Mouse (Mus musculus): ENCODE results near the gene Gngt2.
A peak's percentile ranks its signal among the peaks of the same experiment; 100 is the strongest.
"Not testable (repeated sequence)": the region's sequence is repeated elsewhere in the genome, so short reads cannot be mapped to it uniquely, and the experiment has no call there.

Gngt2 gene

DNA sequence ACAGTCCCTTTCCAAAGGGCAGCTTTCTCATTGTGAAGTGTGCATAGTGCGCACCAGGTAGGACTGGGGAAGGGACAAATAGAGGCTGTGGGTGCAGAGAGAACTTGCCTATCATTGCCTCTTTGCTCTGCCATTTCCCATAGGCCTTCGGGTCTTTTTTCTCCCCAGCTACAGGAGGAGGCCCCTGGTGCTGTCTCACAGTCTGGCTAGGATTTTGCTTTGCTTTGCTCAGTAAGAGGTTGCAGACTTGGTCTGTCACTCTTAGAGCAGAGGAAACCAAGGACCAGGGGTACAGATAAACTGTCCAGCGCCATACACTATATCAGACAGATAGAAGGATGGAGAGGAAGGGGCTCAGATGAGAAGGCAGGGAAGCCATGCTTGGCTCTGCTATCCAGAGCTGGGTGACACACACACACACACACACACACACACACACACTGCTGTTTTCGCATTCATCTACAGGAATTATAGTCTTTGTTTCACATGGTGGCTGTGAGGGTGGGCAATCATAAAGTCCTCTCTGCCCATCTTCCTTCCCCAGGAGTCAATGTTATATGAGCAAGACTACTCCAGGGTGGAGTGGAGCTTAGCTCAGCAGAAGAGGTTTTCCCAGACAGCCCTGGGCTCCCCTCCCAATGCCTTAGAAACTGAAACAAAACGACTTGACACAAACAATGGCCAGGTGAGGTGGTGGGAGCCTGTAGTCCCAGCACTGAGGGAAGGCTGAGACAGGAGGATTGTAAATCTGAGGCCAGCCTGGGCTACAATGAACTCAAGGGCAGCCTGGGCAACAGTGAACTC is 3.9 kb downstream of the Gngt2 start:
- no peak for DNase-seq (ENCODE audit: low spot score in 2 of 2)

DNA sequence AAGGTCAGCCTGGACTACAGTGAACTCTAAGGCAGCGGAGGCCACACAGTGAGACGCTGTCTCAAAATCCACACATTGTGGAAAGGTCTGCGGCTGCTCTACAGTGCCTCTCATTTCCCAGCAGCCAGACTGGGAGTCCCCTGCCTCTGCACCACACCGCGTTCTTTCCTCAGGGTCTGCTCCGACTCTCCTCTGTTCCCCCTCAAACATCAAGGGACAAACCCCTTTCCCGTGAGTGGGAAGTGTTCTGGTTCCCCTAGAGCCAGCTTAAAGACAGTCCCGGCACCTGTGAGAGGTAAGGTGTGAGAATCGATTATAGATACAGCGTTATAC is 4.4 kb downstream of the Gngt2 start:
- no peak for DNase-seq (ENCODE audit: low spot score in 2 of 2)

DNA sequence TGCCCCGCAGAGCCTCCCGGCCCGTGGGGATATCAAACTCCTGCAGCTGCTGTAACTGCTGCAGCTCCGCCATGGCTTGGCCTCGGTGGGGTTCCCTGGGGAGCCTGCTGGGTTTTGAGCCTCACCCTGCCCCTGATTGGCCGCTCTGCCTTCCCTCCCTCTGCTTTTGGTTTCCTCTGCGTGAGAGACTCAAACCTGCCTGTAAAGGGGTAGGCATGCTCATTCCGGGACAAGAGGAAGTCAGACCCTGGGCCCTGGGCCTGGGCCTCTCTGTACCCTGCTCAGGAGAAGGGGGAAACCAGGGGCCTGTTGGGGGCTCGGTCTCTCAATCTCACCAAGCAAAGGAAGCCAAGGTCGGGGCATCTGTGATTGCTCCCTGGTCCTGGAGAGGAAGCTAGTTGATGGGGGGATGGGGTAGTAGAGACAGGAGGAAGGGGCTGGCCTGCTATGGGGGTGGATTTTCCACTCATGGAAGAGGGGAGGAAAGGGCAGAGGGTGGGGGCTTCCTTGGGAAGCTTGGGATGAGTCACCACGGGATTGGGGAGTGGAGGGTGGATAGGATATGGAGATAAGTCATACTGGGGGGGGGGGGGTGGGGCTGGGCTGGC is 5.2 kb downstream of the Gngt2 start, which contains the start of gene Abi3:
Gene Abi3 (minus strand): TSS at position 403 of the 608 bp plus-strand sequence.
- peak; percentile 61 to 81 for DNase-seq (ENCODE audit: low spot score in 2 of 2)

DNA sequence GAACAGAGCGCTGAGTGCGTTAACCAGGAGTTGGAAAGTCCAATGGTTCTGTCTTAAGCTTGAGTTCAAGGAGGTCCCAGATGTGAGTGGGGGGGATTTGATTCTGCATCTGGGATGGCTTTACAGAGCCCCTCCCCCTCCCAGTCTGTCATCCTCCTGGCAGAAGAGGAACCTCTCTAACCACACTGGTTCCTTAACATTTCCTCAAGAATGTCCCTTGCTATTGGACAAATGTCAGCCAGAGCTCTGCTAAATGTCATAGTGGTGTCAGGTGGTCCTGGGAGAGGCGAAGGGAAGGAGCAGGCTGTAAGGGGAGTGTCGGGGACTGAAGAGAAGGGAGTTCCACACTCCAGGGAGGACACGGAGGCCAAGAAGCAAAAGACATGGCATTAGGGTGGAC is 5.9 kb downstream of the Gngt2 start:
- DNase-seq (ENCODE audit: low spot score in 2 of 2): no peak

DNA sequence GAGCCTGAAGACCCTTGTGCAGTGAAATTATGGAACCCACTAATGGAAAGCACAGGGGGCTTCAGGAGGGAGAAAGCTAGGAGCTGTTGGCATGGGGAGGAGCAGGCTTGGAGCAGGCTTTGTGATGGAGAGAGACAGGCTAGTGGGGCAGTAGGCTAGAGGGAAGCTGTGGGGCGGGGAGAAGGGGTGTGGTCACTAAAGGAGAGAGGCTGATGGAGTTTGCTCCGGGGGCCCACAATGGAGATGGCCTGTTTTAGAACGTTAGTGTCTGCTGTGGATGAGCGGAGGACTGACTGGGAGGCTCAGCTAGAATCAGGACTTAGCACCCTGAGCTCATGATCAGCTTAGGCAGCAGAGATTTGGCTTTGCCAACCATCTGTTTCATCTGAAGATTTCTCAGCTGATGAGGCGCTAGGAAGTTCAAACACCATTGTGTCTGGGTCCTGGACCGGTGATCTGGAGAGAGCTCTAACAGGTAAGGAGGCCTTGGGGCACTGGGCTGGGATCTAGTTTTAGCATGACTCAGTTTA is 6.5 kb downstream of the Gngt2 start:
- peak in 1 of 2 experiments; percentile 30 for DNase-seq (ENCODE audit: low spot score in 2 of 2)

DNA sequence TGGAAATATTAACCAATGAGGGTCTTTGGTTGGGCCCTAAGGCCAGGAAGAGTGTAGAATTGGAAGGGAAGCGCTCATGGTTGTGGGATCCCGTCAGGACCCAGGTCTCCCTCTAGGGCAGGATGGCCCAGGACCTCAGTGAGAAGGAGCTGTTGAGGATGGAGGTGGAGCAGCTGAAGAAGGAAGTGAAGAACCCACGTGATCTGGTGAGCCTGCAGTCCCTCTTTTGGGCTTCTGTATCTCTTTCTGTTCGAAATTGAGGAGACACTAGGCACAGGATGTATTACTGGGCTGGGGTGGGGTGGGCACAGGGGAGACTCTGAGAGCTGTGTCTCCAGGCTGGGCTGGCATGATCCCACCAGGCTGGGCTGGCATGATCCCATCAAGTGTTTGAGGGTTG is 7.9 kb downstream of the Gngt2 start:
- DNase-seq (ENCODE audit: low spot score in 2 of 2): no peak

DNA sequence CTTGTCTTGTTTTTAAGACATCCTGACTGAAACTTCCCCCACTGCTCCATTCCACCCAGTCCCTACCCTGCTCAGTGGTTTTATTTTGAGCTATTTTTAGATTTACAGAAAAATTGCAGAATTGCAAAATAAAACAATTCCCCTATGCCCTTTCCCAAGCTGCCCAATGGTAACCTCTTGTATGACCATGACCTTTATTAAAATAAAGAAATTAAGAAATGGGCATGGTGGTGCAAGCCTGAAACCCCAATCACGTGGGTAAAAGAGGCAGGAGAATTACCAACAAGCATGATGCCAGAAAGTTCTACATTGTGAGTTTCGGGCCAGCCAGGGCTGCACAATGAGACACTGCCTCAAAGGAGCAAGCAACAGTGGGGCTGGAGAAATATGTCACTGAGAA is 13.9 kb downstream of the Gngt2 start:
- DNase-seq (ENCODE audit: low spot score in 2 of 2): no peak

DNA sequence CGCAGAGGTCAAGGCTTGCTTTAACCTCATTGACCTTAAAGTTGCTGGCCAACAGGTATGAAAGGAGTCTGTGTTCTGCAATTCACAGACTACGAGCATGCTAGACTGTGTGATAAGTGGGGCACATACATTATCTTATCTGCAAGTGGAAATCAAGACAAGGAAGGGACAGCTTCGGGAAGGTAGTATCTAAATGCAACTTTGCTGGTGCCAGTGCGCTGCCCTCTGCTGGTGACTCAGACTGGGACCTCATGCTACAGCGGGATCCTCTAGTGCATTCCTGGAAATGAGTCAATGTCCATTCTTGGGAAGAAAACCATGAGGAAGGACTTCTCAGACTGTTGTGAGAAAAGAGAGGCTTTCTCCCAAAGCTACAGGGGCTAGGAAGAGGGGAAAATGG is 16.7 kb downstream of the Gngt2 start:
- DNase-seq (ENCODE audit: low spot score in 2 of 2): peak in 1 of 2 experiments; percentile 78

DNA sequence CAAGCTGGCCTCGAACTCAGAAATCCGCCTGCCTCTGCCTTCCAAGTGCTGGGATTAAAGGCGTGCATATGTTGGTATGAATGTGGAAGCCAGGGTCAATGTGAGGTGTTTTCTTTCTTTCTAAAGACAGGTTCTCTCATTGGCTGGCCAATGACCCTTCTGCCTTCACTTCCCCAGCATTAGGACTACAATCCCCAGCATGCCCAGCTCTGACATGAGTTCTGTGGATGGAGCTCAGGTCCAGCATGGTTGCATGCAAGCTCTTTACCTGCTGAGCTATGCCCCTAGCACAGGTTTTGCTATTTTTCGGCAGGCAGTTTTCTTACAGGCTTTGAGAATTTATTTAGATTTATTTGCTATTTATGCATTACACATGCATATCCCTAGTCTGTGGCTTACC is 20.3 kb downstream of the Gngt2 start:
- peak in 1 of 2 experiments; percentile 49 for DNase-seq (ENCODE audit: low spot score in 2 of 2)

DNA sequence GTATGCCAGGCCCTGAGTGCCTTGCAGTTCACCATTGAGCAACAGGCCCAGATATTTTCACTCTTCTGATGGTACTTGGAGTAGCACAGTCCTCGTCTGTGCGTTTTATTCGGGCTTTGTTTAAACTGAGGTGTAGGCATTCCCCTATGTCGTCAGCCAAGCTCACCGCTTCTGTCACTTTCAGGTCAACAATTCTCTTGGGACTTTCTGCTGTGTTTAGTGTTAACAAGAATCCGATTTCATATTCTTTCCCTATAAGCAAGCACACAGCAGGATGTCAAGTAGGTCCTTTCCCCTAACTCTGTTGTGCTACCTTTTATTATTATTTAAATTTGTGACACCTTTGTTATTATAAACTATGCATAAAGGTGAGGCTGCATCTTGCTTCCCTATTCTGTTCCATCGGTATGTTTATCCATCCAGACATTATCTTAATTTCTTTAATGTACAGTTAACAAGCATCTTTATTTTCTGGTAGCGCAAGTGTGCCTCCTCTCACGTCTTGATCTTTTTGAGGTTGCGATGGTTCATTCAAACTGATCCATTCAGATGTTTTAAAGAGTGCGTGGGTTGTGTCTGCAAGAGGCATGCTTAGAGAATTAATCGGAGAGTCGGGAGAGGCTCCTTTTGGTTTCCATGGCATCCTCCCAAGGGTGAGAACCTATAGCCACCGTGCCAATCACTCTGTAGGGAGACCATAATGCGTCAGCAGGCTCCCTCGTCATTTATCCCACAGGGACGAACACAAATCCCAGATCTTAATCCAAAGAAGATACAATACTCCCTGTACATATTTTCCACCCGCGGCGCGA is 20.9 kb downstream of the Gngt2 start:
- DNase-seq (ENCODE audit: low spot score in 2 of 2): no peak

DNA sequence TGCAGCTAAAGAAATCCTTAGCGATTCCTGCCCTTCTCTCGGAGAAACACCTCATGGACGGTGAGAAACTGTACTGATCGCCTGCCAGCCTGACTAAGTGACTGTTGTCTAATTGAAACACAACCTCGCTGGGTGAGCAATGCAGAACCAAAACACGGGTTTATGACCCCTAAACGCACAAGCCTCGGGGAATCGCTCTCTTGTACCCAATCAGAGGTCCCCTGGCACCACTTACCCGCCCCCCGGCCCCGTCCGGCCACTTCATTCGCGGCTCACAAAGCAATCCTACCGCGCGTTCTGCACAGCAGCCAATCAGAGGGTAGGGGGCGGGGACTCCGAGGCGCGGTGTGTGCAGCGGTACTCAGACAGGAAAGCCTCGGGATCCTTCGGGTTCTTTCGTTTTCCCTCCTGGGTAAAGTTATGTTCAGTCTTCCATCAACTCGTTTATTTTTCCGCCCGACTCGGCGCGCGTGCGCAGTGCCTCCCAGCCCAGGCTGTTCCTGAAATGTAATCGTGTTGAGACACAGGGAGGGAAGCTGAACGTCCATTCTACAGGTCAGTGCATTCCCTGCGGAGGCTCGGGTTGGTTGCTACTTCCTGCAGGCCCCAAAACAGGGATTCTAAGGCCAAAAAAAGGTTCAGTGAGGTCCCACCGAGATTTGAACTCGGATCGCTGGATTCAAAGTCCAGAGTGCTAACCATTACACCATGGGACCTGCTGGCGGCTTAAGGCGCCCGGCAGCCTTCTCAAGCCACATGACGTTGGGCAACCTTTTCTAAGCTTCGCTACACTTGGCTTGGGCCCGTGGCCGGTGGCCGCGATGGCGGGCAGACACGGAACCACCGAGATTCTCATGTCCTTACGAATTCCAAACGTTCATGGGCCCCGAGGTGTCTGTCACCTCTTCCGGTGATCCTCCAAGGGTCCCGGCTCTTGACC is 21.8 kb downstream of the Gngt2 start:
- DNase-seq (ENCODE audit: low spot score in 2 of 2): peak; percentile 95 to 98

DNA sequence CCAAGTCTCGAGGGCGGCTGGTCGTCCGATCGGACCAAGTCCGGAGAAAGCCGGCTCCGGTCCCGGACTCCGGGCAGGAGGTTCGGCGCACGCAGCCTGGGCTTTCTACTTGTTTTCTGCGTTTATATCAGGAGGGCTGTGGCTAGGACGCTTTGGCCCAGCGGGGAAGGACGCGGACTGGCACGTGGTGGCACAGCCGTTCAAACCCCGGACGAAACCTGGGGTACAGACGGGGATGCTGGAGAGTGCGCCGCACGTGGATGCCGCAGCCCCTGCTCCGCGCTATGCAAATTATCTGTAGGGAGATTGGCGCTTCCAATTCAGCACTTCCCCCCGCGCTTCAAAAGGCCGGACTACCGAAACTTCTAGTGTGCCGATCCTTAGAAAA is 22.4 kb downstream of the Gngt2 start:
- DNase-seq (ENCODE audit: low spot score in 2 of 2): peak in 1 of 2 experiments; percentile 72

DNA sequence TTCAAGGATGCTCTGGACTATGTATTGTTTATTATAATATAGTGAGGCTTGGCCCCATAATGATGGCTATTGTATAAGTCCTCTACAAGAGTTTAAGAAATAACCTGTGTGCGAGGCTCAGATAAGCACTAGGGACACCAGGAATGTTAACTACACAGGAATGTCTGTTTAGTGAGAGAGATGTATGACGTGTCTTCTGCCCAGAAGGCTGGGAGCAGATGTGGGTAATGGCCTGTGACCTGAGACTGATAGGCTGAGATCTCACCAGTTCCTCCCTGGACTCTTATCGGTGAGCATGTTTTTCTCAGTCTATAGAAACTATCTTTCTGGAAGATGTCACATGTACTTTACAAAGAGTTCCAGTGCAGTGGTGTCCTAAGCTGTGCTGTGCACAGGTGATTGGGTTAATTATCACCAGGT is 23.1 kb downstream of the Gngt2 start:
- peak; percentile 37 to 43 for DNase-seq (ENCODE audit: low spot score in 2 of 2)

DNA sequence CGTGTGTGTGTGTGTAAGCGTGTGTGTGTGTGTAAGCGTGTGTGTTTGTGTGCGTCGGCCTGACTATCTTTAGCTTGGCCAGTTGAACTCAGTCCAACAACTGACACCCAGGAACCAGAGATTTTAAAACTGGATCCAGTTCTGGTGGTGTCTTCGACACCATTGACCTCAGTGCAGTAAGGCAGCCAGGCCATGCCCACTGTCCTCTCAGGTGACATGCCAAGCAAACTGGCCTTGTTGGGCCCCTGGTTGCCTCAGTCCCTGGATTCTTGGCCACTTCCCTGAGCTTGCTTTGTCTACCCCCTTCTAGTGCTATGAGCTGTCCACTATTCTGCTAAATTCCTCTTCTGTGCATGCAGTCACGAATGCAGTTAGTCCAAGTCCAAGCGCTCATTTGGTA is 24.4 kb downstream of the Gngt2 start:
- no peak for DNase-seq (ENCODE audit: low spot score in 2 of 2)

DNA sequence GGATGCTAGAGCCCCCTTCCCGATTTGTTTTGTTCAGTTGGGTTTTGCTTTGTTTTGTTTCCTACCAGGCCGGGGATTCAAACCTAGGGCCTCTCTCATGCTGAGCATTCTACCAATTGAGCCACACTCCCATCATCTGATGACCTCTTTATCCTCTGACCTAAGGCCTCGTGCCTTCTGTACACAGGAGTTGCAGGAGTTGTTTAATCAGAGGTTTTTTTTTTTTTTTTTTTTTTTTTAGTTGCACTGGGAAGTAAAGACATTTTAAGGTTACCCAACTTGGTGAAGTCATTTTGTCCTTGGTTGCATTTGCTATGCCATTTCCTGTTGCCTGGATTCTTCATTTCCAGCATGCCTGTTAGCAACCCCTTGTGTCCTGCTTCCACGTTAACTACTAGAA is 32.4 kb downstream of the Gngt2 start:
- DNase-seq (ENCODE audit: low spot score in 2 of 2): no peak

DNA sequence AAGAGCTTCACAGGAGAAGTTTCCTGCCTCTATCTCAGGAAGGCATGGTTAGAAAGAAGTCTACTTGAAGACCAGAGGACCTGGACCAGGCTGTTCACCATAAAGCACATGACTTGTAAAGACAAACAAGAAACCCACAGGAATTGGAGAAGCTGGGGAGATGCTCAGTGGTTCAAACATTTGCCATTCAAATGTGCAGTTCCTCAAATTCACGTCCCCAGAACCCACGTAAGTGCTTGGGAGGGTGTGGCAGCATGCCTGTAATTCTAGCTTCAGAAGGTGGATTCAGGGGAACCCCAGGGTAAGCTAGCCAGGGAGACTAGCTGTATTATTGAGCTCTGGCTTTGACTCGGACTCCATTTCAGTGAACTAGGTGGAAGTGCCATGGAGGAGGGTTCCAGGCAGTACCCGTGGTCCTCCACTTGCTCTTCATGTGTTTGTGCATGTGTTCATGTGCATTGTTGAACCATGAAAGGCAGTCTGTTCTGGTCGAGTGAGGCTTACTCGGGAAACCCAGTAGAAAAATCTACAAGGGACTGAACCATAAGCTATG is 33.0 kb downstream of the Gngt2 start:
- no peak for DNase-seq (ENCODE audit: low spot score in 2 of 2)

DNA sequence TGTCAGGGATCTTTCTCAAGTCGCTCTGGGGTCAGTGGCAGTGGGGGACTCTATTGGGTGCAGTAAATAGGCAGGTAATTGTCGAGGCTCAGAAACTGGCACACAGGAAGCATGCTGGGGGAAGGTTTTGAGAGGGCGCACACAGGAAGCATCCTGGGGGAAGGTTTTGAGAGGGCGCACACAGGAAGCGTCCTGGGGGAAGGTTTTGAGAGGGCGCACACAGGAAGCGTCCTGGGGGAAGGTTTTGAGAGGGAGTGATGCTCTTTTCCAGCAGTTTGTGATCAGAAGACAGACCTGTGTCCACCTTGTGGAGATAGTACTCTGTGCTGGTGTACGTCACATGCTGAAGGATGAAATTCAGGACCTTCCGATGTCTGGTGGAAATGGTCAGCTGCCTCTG is 38.8 kb downstream of the Gngt2 start:
- DNase-seq (ENCODE audit: low spot score in 2 of 2): no peak

DNA sequence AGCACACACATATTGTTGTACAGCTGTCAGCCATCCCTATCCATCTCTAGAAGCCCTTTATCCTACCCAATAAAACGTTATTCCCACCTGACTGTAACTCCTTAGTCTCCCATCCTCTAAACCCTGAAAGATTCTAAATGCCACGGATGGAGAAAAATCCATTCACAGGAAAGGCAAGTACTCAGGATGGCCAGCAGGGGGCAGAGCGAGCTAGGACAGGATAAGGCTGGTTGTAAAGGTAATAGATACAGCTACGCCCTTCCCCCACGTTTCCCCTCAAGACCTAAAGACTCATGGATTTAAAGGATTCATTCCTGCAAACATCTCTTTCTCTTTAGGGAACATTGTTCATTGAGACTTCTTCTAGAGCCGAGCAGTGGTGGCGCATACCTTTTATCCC is 39.3 kb downstream of the Gngt2 start:
- DNase-seq (ENCODE audit: low spot score in 2 of 2): peak; percentile 42 to 81

DNA sequence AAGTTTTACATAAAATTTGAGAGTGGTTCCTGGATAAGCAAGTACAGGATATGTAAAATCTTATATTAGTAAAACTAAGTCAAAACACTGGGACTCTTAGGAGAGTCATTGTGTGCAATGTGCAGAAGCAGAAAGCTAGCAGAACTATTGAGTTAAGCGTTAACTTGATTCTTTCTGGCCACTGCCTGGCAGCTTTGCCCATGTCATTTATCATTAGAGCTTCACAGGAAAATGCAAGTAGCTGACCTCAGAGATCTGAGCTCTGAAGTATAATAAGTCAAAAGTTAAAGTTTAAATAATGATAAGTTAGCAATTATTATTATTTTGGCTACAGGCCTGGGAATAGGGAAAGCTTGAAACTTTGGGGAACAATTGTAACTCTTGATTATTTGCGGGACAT is 42.8 kb downstream of the Gngt2 start:
- not testable (repeated sequence) for DNase-seq (ENCODE audit: low spot score in 2 of 2)

DNA sequence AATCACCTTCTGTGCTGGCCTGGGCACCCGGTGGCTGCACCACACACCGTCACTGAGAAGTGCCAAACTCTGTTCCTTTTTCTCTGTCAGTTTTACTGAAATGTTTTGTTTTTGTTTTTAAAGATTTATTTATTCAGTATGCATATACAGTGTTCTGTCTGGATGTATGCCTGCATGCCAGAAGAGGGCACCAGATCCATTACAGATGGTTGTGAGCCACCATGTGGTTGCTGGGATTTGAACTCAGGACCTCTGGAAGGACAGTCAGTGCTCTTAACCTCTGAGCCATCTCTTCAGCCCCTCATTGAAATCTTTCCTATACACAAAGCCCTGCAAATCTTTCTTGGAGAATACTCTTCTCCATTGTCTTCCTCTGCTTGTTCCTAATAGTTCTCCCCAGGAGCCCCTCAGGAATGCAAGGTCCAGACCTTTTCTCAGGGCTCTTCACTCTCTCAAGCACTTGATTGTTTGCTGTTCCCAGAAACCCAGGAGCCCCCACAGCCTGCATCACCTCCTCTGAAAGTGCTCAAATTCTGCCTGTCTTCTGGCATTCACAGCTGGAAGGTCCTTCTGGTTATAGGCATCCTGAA is 53.5 kb downstream of the Gngt2 start:
- DNase-seq (ENCODE audit: low spot score in 2 of 2): no peak

Data from spleen, postnatal 10 days (tissue).